Mouse (Mus musculus) embryonic facial prominence, embryonic 12.5 days (tissue): Measurements from ENCODE around the gene Gm42791. TPM values are rescaled to one million over a fixed set of nuclear protein-coding genes. Genes with fewer than 3 reads are reported as not detected.

Source experiments
- ATAC-seq: fragments of 200-750 bp; cut with Nextera tagmentation; 2 replicates; pipeline ENCODE4 v1.8.0; 2017; ENCODE audit not compliant: insufficient number of reproducible peaks, insufficient read depth, low FRiP score, low TSS enrichment
- H3K27ac ChIP-seq: fragments of 300-500 bp; sonication (generic); 2 replicates; pipeline ENCODE4 v1.5.1; 2016; ENCODE audit warnings: mild to moderate bottlenecking
- H3K27me3 ChIP-seq: fragments of 300-500 bp; sonication (generic); 2 replicates; pipeline ENCODE4 v1.6.1; 2016; ENCODE audit warnings: mild to moderate bottlenecking, moderate library complexity
- H3K36me3 ChIP-seq: fragments of 300-500 bp; sonication (generic); 2 replicates; pipeline ENCODE4 v1.6.1; 2016; ENCODE audit warnings: mild to moderate bottlenecking
- H3K4me1 ChIP-seq: fragments of 300-500 bp; sonication (generic); 2 replicates; pipeline ENCODE4 v1.6.1; 2016
- H3K4me2 ChIP-seq: fragments of 300-500 bp; sonication (generic); replicated peaks from 2 replicates; pipeline ENCODE4 v1.6.1; 2016; ENCODE audit warnings: mild to moderate bottlenecking, moderate library complexity
- H3K4me3 ChIP-seq: fragments of 300-500 bp; sonication (generic); 2 replicates; pipeline ENCODE4 v1.5.1; 2016; ENCODE audit warnings: mild to moderate bottlenecking
- H3K9ac ChIP-seq: fragments of 300-500 bp; sonication (generic); 2 replicates; pipeline ENCODE4 v1.6.1; 2016; ENCODE audit warnings: mild to moderate bottlenecking, moderate library complexity
- H3K9me3 ChIP-seq: fragments of 300-500 bp; sonication (generic); 2 replicates; pipeline ENCODE4 v1.6.1; 2016; ENCODE audit warnings: mild to moderate bottlenecking, moderate library complexity
- WGBS: fragments of 180-500 bp; shearing (Covaris S2); methylation state at CpG from one replicate; pipeline ENCODE4 v1.1.7; 2016; 5-methylcytosine and 5-hydroxymethylcytosine counted together
- polyA plus RNA-seq: library from polyadenylated mRNA; unstranded; fragments of >200 nt; fragmentation: Nextera tagmentation; extraction: Ambion mirVana; gene quantifications from 2 replicates; pipeline ENCODE4 v1.2.1, GENCODE M21; 2016

Gm42791 gene
- polyA plus RNA-seq, 1 experiment from 2014 or later: 3.4 TPM

DNA sequence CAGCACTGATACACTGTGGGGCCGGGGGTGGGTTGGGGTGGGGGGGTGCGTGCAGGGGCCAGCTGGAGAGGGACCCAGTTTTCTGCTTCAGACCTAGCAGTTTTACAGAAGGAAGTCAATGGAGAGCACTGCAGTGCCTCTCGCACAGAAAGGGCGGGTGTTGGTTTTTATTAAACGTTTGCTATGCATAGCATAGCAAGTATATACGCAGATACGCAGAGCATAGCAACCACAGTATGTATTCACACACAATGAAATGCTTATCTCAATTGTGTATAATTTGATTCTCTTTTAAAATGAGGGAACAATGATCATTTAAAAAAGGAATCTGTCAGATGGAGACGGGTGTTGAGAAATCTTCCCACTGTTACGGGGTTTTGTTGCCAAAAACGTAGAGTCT, 132.1 kb downstream of the Gm42791 start:
- Histone ChIP-seq H3K9me3 (no peaks in the 10 kb centered on the region), H3K27ac (no peak overlapping the region), H3K4me2 (no peak overlapping the region), H3K4me3 (no peak overlapping the region), H3K36me3 (no peaks in the 10 kb centered on the region), H3K27me3 (no peaks in the 10 kb centered on the region), H3K4me1 (peaks cover 11% of the 10 kb centered on the region), H3K9ac (no peak overlapping the region)
- 80% methylated on average over 10 of the region's 10 CpGs for WGBS
- ATAC-seq: no peak

DNA sequence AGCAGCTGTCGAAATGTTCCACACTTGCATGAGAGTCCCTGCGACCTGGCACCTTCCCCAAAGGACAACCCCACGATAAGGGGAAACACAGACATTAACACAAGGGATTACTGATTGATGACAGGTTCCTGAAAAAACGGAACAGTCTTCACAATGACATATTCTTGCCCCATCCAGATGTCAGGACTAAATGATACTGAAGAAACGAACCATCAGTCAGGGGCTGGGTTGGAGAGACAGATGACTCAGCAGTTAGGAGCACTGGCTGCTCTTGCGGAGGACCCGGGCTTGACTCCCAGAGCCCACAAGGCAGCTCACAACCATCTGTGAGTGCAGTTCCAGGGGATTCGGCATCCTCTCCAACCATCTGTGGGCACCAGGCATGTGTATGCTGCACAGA, 132.8 kb downstream of the Gm42791 start:
- Histone ChIP-seq H3K9ac (no peak overlapping the region), H3K27me3 (no peaks in the 10 kb centered on the region), H3K4me2 (no peak overlapping the region), H3K27ac (no peak overlapping the region), H3K4me1 (peaks cover 11% of the 10 kb centered on the region), H3K36me3 (no peaks in the 10 kb centered on the region), H3K9me3 (no peaks in the 10 kb centered on the region), H3K4me3 (no peak overlapping the region)
- ATAC-seq: no peak
- WGBS: 71% methylated on average over 8 of the region's 8 CpGs

- Histone ChIP-seq H3K4me1 (0 out of 2 replicates have a peak, but pooled peaks cover 10% of the 10 kb centered on the region), H3K4me2 (no peak overlapping the region), H3K4me3 (no peak overlapping the region), H3K36me3 (no peaks in the 10 kb centered on the region), H3K27me3 (no peaks in the 10 kb centered on the region), H3K9me3 (no peaks in the 10 kb centered on the region), H3K27ac (no peak overlapping the region), H3K9ac (no peak overlapping the region)
- WGBS: 83% methylated on average over 3 of the region's 3 CpGs
- ATAC-seq: no peak
Observed at GRCm38 (mm10) chr5:148857522-148857921, 137.4 kb downstream of the Gm42791 start.

DNA sequence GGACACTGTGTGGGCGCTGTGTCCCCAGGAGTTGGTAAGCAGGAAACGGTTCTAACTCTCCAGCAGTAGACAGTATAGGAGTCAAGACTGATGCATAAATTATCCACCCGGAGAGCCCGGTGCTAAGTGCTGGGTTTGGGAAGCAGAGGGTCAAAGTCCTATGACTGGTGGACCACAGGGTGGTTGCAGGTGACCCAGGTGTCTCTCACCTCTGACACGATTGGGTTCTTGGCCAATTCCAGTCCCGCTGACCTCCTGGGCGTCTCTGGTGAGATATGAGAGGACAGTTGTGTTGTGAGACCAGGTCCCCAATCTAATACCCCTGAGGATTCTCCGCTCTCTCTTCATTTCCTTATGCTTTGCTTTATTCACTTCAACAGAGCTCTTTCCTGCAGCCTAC, 139.9 kb downstream of the Gm42791 start:
- no peak overlapping the region for H3K9ac ChIP-seq
- 88% methylated on average over 8 of the region's 8 CpGs for WGBS
- 0 out of 2 replicates have a peak, but pooled peaks cover 7% of the 10 kb centered on the region for H3K4me1 ChIP-seq
- H3K36me3 ChIP-seq: no peaks in the 10 kb centered on the region
- no peaks in the 10 kb centered on the region for H3K9me3 ChIP-seq
- no peaks in the 10 kb centered on the region for H3K27me3 ChIP-seq
- ATAC-seq: no peak
- no peak overlapping the region for H3K4me3 ChIP-seq
- H3K4me2 ChIP-seq: no peak overlapping the region
- H3K27ac ChIP-seq: no peak overlapping the region

DNA sequence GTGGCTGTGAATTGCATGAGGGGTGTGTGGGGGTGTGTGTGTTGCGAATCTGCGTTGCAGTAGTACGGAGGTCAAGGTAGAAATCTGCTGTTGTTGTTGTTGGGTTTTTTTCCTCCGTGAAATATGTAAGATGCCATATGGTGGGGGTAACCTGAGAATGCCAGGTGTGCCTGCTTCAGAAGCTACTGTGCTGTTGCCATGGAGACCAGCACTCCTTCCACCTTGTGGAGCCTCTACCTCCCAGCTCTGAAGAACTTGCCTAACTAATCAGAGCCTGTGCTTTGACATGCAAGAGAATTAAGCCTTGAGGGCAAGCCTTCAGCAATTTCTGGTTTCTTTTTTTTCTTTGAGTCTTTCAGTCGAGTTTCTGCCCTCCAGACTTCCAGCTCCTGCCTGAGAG, 140.8 kb downstream of the Gm42791 start:
- H3K4me2 ChIP-seq: no peak overlapping the region
- no peak overlapping the region for H3K4me3 ChIP-seq
- H3K36me3 ChIP-seq: no peaks in the 10 kb centered on the region
- ATAC-seq: no peak
- H3K27ac ChIP-seq: no peak overlapping the region
- H3K27me3 ChIP-seq: no peaks in the 10 kb centered on the region
- H3K9me3 ChIP-seq: no peaks in the 10 kb centered on the region
- WGBS: 34% methylated on average over 5 of the region's 5 CpGs
- H3K4me1 ChIP-seq: 0 out of 2 replicates have a peak, but pooled peaks cover 7% of the 10 kb centered on the region
- H3K9ac ChIP-seq: no peak overlapping the region

DNA sequence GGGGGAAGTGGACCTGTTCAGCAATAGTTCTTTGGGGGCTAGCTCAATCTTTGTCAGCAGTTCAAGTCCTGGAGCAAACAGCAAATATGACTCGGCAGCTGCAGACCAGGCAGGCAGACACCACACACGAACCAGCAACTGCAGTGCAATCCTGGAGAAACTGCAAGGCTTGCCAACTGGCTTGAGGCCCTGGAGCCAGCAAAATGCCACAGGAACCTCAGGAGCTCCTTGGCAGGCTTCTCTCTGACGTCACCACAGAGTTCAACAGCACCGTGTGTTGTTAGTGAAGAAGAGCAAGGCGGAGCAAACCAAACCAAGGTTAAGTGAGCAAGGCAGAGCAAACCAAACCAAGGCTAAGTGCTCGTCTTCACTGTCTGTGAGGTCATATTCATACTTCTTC, 145.4 kb downstream of the Gm42791 start:
- no peaks in the 10 kb centered on the region for H3K27me3 ChIP-seq
- WGBS: 86% methylated on average over 6 of the region's 6 CpGs

DNA sequence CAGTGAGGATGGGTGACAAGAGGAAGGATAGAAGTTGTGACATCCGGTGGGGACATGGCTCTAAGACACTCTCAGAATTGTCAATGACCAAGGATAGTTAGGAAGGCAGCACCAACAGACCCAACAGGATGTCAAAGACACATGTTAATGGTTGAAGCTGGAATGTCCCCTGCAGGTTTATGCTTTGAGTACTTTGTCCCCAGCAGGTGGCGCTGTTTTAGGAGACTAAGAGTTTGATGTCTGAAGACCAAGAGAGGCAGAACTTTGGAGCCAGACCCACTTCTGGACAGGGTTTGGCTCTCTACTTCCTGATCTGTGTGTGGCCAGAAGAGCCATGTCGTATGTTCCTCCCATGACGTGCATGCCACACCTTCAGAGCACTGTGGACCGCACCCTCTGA, 147.9 kb downstream of the Gm42791 start:
- no peaks in the 10 kb centered on the region for H3K4me1 ChIP-seq
- ATAC-seq: no peak
- H3K27me3 ChIP-seq: no peaks in the 10 kb centered on the region
- no peaks in the 10 kb centered on the region for H3K9me3 ChIP-seq
- H3K4me3 ChIP-seq: no peak overlapping the region
- no peak overlapping the region for H3K27ac ChIP-seq
- 93% methylated on average over 5 of the region's 5 CpGs for WGBS
- no peaks in the 10 kb centered on the region for H3K36me3 ChIP-seq
- no peak overlapping the region for H3K9ac ChIP-seq
- no peak overlapping the region for H3K4me2 ChIP-seq

More for the DNA sequence above, 145.4 kb downstream of the Gm42791 start:
- Histone ChIP-seq H3K27ac (no peak overlapping the region), H3K36me3 (no peaks in the 10 kb centered on the region), H3K4me1 (0 out of 2 replicates have a peak, but pooled peaks cover 7% of the 10 kb centered on the region), H3K4me2 (no peak overlapping the region), H3K9ac (no peak overlapping the region), H3K9me3 (no peaks in the 10 kb centered on the region), H3K4me3 (no peak overlapping the region)
- ATAC-seq: no peak

Other genes starting within 250 kb of the Gm42791 start
- gene Katnal1, start 65.8 kb downstream of the Gm42791 start, polyA plus RNA-seq: 25.4 and 25.7 TPM in 2 replicates
- 58.3 and 63.9 TPM in 2 replicates for gene Uspl1, start 189.2 kb upstream of the Gm42791 start, polyA plus RNA-seq
- 1,535 and 1,770 TPM in 2 replicates for gene Hmgb1, start 189.3 kb upstream of the Gm42791 start, polyA plus RNA-seq